Mouse (Mus musculus) G1E (cell line): ENCODE measurements at regions not wholly inside any gene's neighbourhood (a gene's known extent, or its start where the extent isn't known, plus 50 kb on each side); places are given as distances from the start of the nearest gene placed in this dataset.

ENCODE experiments used
- ATAC-seq: 2 replicates; pipeline ENCODE4 v1.8.0; 2016; ENCODE audit warnings: mild to moderate bottlenecking; ENCODE audit not compliant: insufficient number of reproducible peaks, poor library complexity, low FRiP score, severe bottlenecking; ENCODE audit errors: extremely low read depth
- DNase-seq: peaks from one replicate; pipeline ENCODE4 v3.0.0; 2012; ENCODE audit warnings: low spot score
- H3K27me3 ChIP-seq: 2 replicates; pipeline ENCODE4 v1.6.1; 2012; ENCODE audit warnings: mild to moderate bottlenecking, low read length, inconsistent platforms; ENCODE audit not compliant: insufficient read depth
- H3K36me3 ChIP-seq: replicated peaks from 2 replicates; pipeline ENCODE3; 2012; ENCODE audit warnings: mild to moderate bottlenecking, inconsistent platforms
- H3K4me1 ChIP-seq: 2 replicates; pipeline ENCODE4 v1.6.1; 2012; ENCODE audit warnings: low read depth, low read length, inconsistent platforms, mixed read lengths; ENCODE audit not compliant: insufficient read depth
- H3K4me3 ChIP-seq: 2 replicates; pipeline ENCODE4 v1.5.1; 2012; ENCODE audit warnings: low read depth, mild to moderate bottlenecking, inconsistent platforms, low read length, moderate library complexity, mixed read lengths
- H3K9me3 ChIP-seq: replicated peaks from 2 replicates; pipeline ENCODE4 v1.6.1; 2012; ENCODE audit warnings: inconsistent platforms
- CTCF ChIP-seq: IDR thresholded peaks from 2 replicates; pipeline ENCODE4 v1.5.1; 2012; ENCODE audit warnings: low read depth, low read length, inconsistent platforms, mixed read lengths
- GATA1 ChIP-seq: IDR thresholded peaks from 2 replicates; pipeline ENCODE4 v1.6.1; 2012; ENCODE audit warnings: borderline replicate concordance, low read length, inconsistent platforms, mixed read lengths
- GATA2 ChIP-seq: IDR thresholded peaks from 2 replicates; pipeline ENCODE4 v1.6.1; 2012; ENCODE audit warnings: low read depth, low read length, inconsistent platforms, borderline replicate concordance
- POLR2AphosphoS5 ChIP-seq: IDR thresholded peaks from 2 replicates; pipeline ENCODE4 v1.6.1; 2012; ENCODE audit warnings: low read depth, low read length, inconsistent platforms; ENCODE audit not compliant: insufficient replicate concordance
- TAL1 ChIP-seq: conservative IDR thresholded peaks from 2 replicates; pipeline ENCODE4 v1.6.1; 2012; ENCODE audit warnings: low read depth, low read length, inconsistent platforms, mixed read lengths

DNA sequence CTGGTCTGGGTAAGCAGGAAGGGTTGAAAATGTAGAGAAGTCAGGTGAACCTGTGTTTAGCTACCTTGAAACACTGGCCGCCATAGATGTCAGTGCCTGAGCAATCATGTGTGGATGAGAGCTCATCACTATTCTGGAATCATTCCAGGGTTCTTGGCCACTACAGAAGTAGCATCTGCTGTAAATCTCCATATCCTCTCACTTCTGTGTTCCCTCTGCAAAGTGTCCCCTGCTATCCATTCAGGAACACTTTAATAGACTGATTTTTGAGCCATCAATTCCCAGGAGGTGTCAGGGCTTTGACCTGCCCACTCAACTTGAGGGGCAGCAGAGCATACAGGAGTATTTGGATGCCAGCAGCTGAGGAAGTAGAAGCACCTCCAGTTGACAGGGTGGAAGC, 284.7 kb upstream of the Sstr1 start:
- DNase-seq (no peak), ATAC-seq (no peak)
- H3K36me3 ChIP-seq: no peaks in the 10 kb centered on the region
- no peaks in the 10 kb centered on the region for H3K4me1 ChIP-seq
- H3K9me3 ChIP-seq: no peaks in the 10 kb centered on the region
- no peaks in the 10 kb centered on the region for H3K27me3 ChIP-seq
- H3K4me3 ChIP-seq: no peak overlapping the region
- TF ChIP-seq GATA1 (no peak), POLR2AphosphoS5 (no peak), CTCF (no peak), GATA2 (no peak), TAL1 (no peak)

GRCm38 (mm10) chr12:57928030-57928429, 283.5 kb upstream of the Sstr1 start:
- ATAC-seq (no peak), DNase-seq (no peak)
- Histone ChIP-seq H3K9me3 (no peaks in the 10 kb centered on the region), H3K27me3 (no peaks in the 10 kb centered on the region), H3K36me3 (no peaks in the 10 kb centered on the region), H3K4me3 (no peak overlapping the region), H3K4me1 (no peaks in the 10 kb centered on the region)
- TF ChIP-seq POLR2AphosphoS5 (no peak), GATA1 (no peak), CTCF (no peak), GATA2 (no peak), TAL1 (no peak)

DNA sequence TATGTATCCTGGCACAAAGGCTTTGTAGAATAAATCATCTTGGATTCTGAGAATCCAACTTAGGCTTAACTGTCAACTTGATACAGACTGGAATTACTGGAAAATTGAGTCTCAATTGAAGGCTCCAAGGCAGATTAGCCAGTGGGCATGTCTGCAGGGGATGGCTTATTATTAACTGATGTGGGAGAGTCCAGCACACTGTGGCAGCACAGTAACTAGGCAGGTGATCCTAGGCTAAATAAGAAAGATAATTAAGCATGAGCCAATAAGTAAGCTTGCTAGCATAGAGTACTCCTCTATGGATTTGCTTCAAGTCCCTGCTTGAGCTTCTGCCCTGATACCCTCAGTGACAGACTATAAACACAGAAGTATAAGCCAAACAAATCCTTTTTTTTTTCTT, 279.7 kb upstream of the Sstr1 start:
- Histone ChIP-seq H3K36me3 (no peaks in the 10 kb centered on the region), H3K27me3 (peaks cover 3% of the 10 kb centered on the region; the same call in 1 of the 2 replicates), H3K9me3 (no peaks in the 10 kb centered on the region), H3K4me3 (no peak overlapping the region), H3K4me1 (no peaks in the 10 kb centered on the region)
- TF ChIP-seq CTCF (no peak), GATA2 (no peak), GATA1 (no peak), POLR2AphosphoS5 (no peak), TAL1 (no peak)
- ATAC-seq (no peak), DNase-seq (no peak)

GRCm38 (mm10) chr12:57949886-57950285, 261.7 kb upstream of the Sstr1 start:
- Histone ChIP-seq H3K4me1 (no peaks in the 10 kb centered on the region), H3K36me3 (no peaks in the 10 kb centered on the region), H3K27me3 (no peaks in the 10 kb centered on the region), H3K4me3 (no peak overlapping the region), H3K9me3 (peaks cover 3% of the 10 kb centered on the region; the same call in 1 of the 2 replicates)
- ATAC-seq (no peak), DNase-seq (no peak)
- TF ChIP-seq CTCF (no peak), GATA1 (no peak)

GRCm38 (mm10) chr12:57958527-57958926, 253.0 kb upstream of the Sstr1 start:
- ATAC-seq (no peak), DNase-seq (no peak)
- Histone ChIP-seq H3K27me3 (no peaks in the 10 kb centered on the region), H3K9me3 (no peaks in the 10 kb centered on the region), H3K36me3 (no peaks in the 10 kb centered on the region), H3K4me3 (no peak overlapping the region), H3K4me1 (no peaks in the 10 kb centered on the region)
- no peak for TF ChIP-seq CTCF
- TF ChIP-seq POLR2AphosphoS5: no peak
- TF ChIP-seq GATA1: no peak
- TF ChIP-seq TAL1: no peak
- TF ChIP-seq GATA2: no peak

- DNase-seq: no peak
- H3K9me3 ChIP-seq: no peaks in the 10 kb centered on the region
Measured at GRCm38 (mm10) chr12:57960171-57960570, 251.4 kb upstream of the Sstr1 start.

GRCm38 (mm10) chr12:57969168-57969567, 242.4 kb upstream of the Sstr1 start:
- H3K9me3 ChIP-seq: peaks cover 6% of the 10 kb centered on the region
- H3K36me3 ChIP-seq: no peaks in the 10 kb centered on the region
- TF ChIP-seq GATA2 (no peak), CTCF (no peak), POLR2AphosphoS5 (no peak), TAL1 (no peak), GATA1 (no peak)
- DNase-seq: no peak
- ATAC-seq: no peak
- no peaks in the 10 kb centered on the region for H3K4me1 ChIP-seq
- H3K4me3 ChIP-seq: no peak overlapping the region
- H3K27me3 ChIP-seq: peaks cover 6% of the 10 kb centered on the region; the same call in 1 of the 2 replicates

More at GRCm38 (mm10) chr12:57960171-57960570, 251.4 kb upstream of the Sstr1 start:
- no peaks in the 10 kb centered on the region for H3K4me1 ChIP-seq
- H3K4me3 ChIP-seq: no peak overlapping the region
- H3K27me3 ChIP-seq: no peaks in the 10 kb centered on the region
- no peak for ATAC-seq
- no peaks in the 10 kb centered on the region for H3K36me3 ChIP-seq
- TF ChIP-seq POLR2AphosphoS5 (no peak), CTCF (no peak), GATA2 (no peak), TAL1 (no peak), GATA1 (no peak)
